Mouse (Mus musculus) limb, embryonic 14.5 days (tissue): ENCODE results near the gene Tmem98. TPM values are rescaled to one million over a fixed set of nuclear protein-coding genes. Genes with fewer than 3 reads are reported as not detected.

Source experiments
- ATAC-seq: fragments of 200-750 bp; cut with Nextera tagmentation; 2 replicates; pipeline ENCODE4 v1.8.0; 2017; ENCODE audit warnings: low read depth, moderate number of reproducible peaks, moderate TSS enrichment; ENCODE audit not compliant: low FRiP score
- DNase-seq: peaks from one replicate; pipeline ENCODE4 v3.0.0-alpha.2; 2015; ENCODE audit warnings: low spot score
- H3K27ac ChIP-seq: fragments of 300-500 bp; sonication (generic); replicated peaks from 2 replicates; pipeline ENCODE4 v1.5.1; 2014; ENCODE audit warnings: low read depth, mild to moderate bottlenecking, low read length, moderate library complexity, mixed read lengths
- H3K27me3 ChIP-seq: fragments of 300-500 bp; sonication (generic); 2 replicates; pipeline ENCODE4 v1.6.1; 2014; ENCODE audit warnings: low read length, mixed read lengths; ENCODE audit not compliant: control insufficient read depth, insufficient read depth
- H3K36me3 ChIP-seq: fragments of 300-500 bp; sonication (generic); 2 replicates; pipeline ENCODE4 v1.6.1; 2014; ENCODE audit warnings: mild to moderate bottlenecking, low read length, moderate library complexity, mixed read lengths; ENCODE audit not compliant: control insufficient read depth, insufficient read depth
- H3K4me1 ChIP-seq: fragments of 300-500 bp; sonication (generic); 2 replicates; pipeline ENCODE4 v1.6.1; 2014; ENCODE audit warnings: antibody characterized with exemption, low read length, mixed read lengths; ENCODE audit not compliant: control insufficient read depth, insufficient read depth
- H3K4me2 ChIP-seq: fragments of 300-500 bp; sonication (generic); replicated peaks from 2 replicates; pipeline ENCODE4 v1.6.1; 2014; ENCODE audit warnings: low read depth, mild to moderate bottlenecking, low read length, moderate library complexity; ENCODE audit not compliant: severe bottlenecking
- H3K4me3 ChIP-seq: fragments of 300-500 bp; sonication (generic); replicated peaks from 2 replicates; pipeline ENCODE4 v1.5.1; 2014; ENCODE audit warnings: low read length
- H3K9ac ChIP-seq: fragments of 300-500 bp; sonication (generic); 2 replicates; pipeline ENCODE4 v1.6.1; 2014; ENCODE audit warnings: mild to moderate bottlenecking, low read depth, low read length, moderate library complexity; ENCODE audit not compliant: severe bottlenecking
- H3K9me3 ChIP-seq: fragments of 300-500 bp; sonication (generic); 2 replicates; pipeline ENCODE4 v1.6.1; 2016; ENCODE audit warnings: low read length; ENCODE audit not compliant: control insufficient read depth
- POLR2A ChIP-seq: fragments of 200-500 bp; IDR thresholded peaks from 2 replicates; pipeline ENCODE4 v1.8.0; 2012; ENCODE audit warnings: inconsistent platforms, mild to moderate bottlenecking, moderate library complexity, borderline replicate concordance; ENCODE audit not compliant: insufficient read depth, insufficient read length; ENCODE audit errors: extremely low read depth
- WGBS: fragments of 180-500 bp; shearing (Covaris S2); extraction: QIAGEN DNeasy Blood & Tissue Kit; methylation state at CpG from one replicate; pipeline ENCODE4 v1.1.7; 2014; 5-methylcytosine and 5-hydroxymethylcytosine counted together
- polyA plus RNA-seq, 2 experiments: library from polyadenylated mRNA; depleted of rRNA in 1 of 2; stranded (reverse) in 1 of 2; unstranded in 1 of 2; fragments of >200 nt; fragmentation: Nextera tagmentation in 1 of 2; extraction: Ambion mirVana in 1 of 2; gene quantifications; 2 replicates each; pipeline versions ENCODE4 v1.2.1 to v1.2.3; 2012 to 2014

Gene Tmem98
- polyA plus RNA-seq (2012; rRNA removed) (59.2 and 79.9 TPM in 2 replicates), polyA plus RNA-seq (2014; fragmentation: Nextera tagmentation; extraction: Ambion mirVana) (68.4 and 83.4 TPM in 2 replicates)

- no peaks in the 10 kb centered on the region for H3K27me3 ChIP-seq
- TF ChIP-seq POLR2A = peak; percentile 35; the same call in 1 of the 2 replicates
- ATAC-seq = peak; percentile 67
- no peak for DNase-seq
- H3K4me2 ChIP-seq = peak within 1 kb of the TSS; percentile 91
- H3K36me3 ChIP-seq = peaks cover 22% of the 10 kb centered on the region
- WGBS = 2% methylated on average over 42 of the region's 54 CpGs
- H3K27ac ChIP-seq = peak within 1 kb of the TSS; percentile 80
- peak within 1 kb of the TSS; percentile 89 for H3K9ac ChIP-seq
- H3K4me1 ChIP-seq = peaks cover 13% of the 10 kb centered on the region
- H3K4me3 ChIP-seq = peak within 1 kb of the TSS; percentile 57
- no peaks in the 10 kb centered on the region for H3K9me3 ChIP-seq
Observed at GRCm38 (mm10) chr11:80809993-80810821, at the start of gene Tmem98. Gene Tmem98 (plus strand): TSS chr11:80810175.

- no peak for DNase-seq
- Histone ChIP-seq H3K9me3 (no peaks in the 10 kb centered on the region), H3K27me3 (no peaks in the 10 kb centered on the region), H3K9ac (no peak overlapping the region), H3K27ac (no peak overlapping the region), H3K4me3 (no peak overlapping the region), H3K36me3 (no peaks in the 10 kb centered on the region), H3K4me2 (no peak overlapping the region), H3K4me1 (no peaks in the 10 kb centered on the region)
- no peak for ATAC-seq
- WGBS = 78% methylated on average over 3 of the region's 3 CpGs
- no peak for TF ChIP-seq POLR2A
Observed at GRCm38 (mm10) chr11:80761285-80761974, 48.5 kb upstream of the Tmem98 start.

GRCm38 (mm10) chr11:80762066-80762465 lies 47.9 kb upstream of the Tmem98 start:
- ATAC-seq = no peak
- Histone ChIP-seq H3K9ac (no peak overlapping the region), H3K4me1 (no peaks in the 10 kb centered on the region), H3K27ac (no peak overlapping the region), H3K4me2 (no peak overlapping the region), H3K36me3 (no peaks in the 10 kb centered on the region), H3K9me3 (no peaks in the 10 kb centered on the region), H3K27me3 (no peaks in the 10 kb centered on the region), H3K4me3 (no peak overlapping the region)
- no peak for DNase-seq
- TF ChIP-seq POLR2A = no peak
- 77% methylated on average over 4 of the region's 4 CpGs for WGBS

- no peak overlapping the region for H3K4me3 ChIP-seq
- H3K9ac ChIP-seq = no peak overlapping the region
- H3K4me2 ChIP-seq = no peak overlapping the region
- TF ChIP-seq POLR2A = no peak
- no peak overlapping the region for H3K27ac ChIP-seq
- DNase-seq (no peak), ATAC-seq (no peak)
- no peaks in the 10 kb centered on the region for H3K4me1 ChIP-seq
- no peaks in the 10 kb centered on the region for H3K9me3 ChIP-seq
- H3K36me3 ChIP-seq = no peaks in the 10 kb centered on the region
- H3K27me3 ChIP-seq = no peaks in the 10 kb centered on the region
- 89% methylated on average over 4 of the region's 4 CpGs for WGBS
Observed at GRCm38 (mm10) chr11:80766068-80766467, 43.9 kb upstream of the Tmem98 start.

- 82% methylated on average over 6 of the region's 6 CpGs for WGBS
- no peak overlapping the region for H3K9ac ChIP-seq
- TF ChIP-seq POLR2A = no peak
- no peak overlapping the region for H3K4me2 ChIP-seq
- H3K27ac ChIP-seq = no peak overlapping the region
- ATAC-seq = no peak
- H3K4me1 ChIP-seq = no peaks in the 10 kb centered on the region
- no peaks in the 10 kb centered on the region for H3K27me3 ChIP-seq
- no peaks in the 10 kb centered on the region for H3K9me3 ChIP-seq
- DNase-seq = no peak
- H3K4me3 ChIP-seq = no peak overlapping the region
- no peaks in the 10 kb centered on the region for H3K36me3 ChIP-seq
Observed at GRCm38 (mm10) chr11:80766472-80767319, 43.3 kb upstream of the Tmem98 start.
